Mouse (Mus musculus) ovary, adult 18-20 months (tissue): ENCODE data around the gene Tfdp2.
"Not testable (repeated sequence)": the region's sequence is repeated elsewhere in the genome, so short reads cannot be mapped to it uniquely, and the experiment has no call there.

ENCODE experiments used
- DNase-seq: peaks from one replicate; pipeline ENCODE4 v3.0.0; 2022; ENCODE audit warnings: low spot score, mixed read lengths

Gene Tfdp2

GRCm38 (mm10) chr9:96195885-96196622 is at the start of gene Tfdp2:
TSS of gene Tfdp2 (plus strand) at chr9:96196275.
- peak; percentile 90 for DNase-seq

GRCm38 (mm10) chr9:96152801-96153200 is 43.3 kb upstream of the Tfdp2 start:
- no peak for DNase-seq

DNA sequence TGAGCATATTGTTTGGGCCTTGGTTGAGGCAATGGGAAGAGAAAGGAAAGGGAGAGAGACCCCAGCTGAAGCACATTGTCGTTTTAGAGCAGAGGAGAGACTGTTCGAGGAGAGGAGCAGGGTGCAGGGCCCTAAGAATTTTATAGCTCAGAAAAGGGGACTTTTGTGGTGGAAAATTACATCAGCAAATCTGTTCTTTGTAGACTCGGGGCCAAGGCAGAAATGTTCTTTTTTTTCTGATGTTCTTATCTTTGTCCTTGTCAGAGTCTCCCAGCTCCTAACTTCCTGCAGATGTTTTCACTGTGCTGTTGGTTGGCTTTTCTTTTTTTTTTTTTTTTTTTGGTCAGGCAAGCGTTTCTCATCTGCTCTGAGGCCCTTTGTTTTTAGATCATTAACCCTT is 37.6 kb upstream of the Tfdp2 start:
- peak; percentile 24 for DNase-seq

GRCm38 (mm10) chr9:96159047-96159446 is 37.0 kb upstream of the Tfdp2 start:
- DNase-seq: no peak

DNA sequence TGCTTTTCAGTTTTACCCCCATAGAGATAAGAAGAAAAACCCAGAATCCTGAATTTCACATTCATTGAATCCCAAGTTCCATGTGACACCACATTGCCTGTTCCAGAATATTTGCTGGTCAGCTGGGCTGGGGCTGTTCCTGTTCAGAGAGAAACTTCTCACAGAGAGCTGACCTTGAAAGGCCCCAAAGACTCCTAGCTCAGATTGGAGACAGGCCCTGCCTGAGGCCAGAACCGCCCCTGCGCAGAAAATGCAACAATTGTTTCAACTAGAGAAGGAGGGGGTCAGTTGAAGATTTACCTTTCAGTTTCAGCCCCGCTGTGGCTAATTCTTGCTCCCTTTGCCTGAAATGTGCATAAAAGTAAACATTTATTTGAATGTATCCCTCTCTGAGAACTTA is 35.3 kb upstream of the Tfdp2 start:
- peak; percentile 57 for DNase-seq

- no peak for DNase-seq
Measured at GRCm38 (mm10) chr9:96162421-96162820, 33.7 kb upstream of the Tfdp2 start.

DNA sequence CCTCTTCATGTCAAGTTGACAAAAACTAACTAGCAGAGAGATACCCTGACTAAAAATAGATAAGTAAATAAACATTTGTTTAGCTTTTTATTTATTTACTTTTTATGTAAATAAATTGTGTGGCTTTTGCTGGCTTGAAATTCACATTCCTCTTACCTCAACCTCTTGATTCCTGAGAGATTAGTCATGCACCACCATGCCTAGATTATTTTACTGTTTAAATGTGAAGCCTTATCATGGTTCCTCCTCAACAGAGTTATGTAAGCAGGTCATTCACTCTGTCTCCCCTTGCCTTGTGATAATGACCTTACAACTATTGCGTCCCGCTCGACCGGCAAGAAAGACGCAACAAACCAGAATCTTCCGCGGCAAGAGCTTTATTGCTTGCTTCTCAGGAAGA is 32.6 kb upstream of the Tfdp2 start:
- DNase-seq: no peak

DNA sequence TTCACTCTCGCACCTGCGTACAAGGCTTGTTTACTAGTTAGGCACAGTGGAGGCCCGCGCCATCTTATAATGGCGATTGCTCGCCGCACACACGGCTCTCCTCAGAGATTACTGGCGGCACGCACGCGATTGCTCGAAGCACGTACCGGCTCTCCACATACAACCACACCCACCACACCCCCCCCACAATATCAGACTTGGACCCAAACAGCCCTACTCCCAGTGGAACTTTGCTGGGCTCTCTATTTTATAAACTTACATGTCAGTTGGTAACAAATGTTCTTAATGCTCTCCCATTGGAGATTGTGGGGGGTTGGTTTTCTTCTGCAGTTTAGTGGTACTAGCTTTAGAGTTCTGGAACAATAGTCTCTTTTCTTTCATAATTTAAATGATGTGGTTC is 32.1 kb upstream of the Tfdp2 start:
- DNase-seq: not testable (repeated sequence)

DNA sequence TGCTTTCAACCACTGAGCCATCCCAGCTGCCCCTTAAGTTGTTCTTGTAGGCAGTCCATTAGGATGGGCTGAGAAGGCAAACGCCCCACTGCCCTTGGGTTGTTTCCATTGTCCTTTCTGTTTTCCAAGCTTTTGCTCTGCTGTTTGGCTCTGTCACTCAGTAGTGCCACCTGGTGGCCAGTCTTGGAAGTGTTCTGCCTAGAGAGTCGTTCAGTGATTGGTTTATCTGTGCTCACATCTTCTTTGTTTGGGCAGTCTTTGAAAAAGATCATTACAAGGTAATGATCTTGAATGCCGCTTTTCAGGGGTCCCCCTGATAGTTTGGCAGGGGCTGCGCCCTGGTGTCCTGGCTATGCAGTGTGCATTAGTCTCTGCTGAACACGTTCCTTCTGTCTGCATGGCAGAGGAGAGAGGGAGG is 28.9 kb upstream of the Tfdp2 start:
- DNase-seq: peak; percentile 50

- DNase-seq: no peak
Measured at GRCm38 (mm10) chr9:96170600-96170999, 25.5 kb upstream of the Tfdp2 start.

DNA sequence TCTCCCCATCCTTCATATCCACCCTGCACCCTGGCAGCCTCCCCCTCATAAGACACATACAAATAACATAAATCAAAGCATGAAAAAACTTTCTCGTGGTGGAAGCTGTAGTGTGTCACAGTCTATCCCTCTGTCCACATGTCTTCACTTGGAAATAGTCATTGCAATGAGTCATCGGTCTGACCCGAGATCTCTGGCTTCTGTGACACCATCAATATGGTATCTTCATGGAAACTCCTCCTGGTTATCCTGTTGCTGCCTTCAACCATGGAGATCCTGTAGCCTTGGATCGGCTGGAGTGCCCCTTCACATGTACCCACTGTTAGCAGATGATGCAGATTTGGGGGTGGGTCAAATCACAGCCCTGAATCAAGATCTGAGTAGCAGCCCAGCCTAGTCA is 11.2 kb upstream of the Tfdp2 start:
- DNase-seq: no peak

GRCm38 (mm10) chr9:96186701-96187100 is 9.4 kb upstream of the Tfdp2 start:
- no peak for DNase-seq

- DNase-seq: peak; percentile 13
Measured at GRCm38 (mm10) chr9:96196636-96197181, 634 bp downstream of the Tfdp2 start.

GRCm38 (mm10) chr9:96197806-96198205 is 1.7 kb downstream of the Tfdp2 start:
- no peak for DNase-seq

- DNase-seq: no peak
Measured at GRCm38 (mm10) chr9:96203663-96204062, 7.6 kb downstream of the Tfdp2 start.

DNA sequence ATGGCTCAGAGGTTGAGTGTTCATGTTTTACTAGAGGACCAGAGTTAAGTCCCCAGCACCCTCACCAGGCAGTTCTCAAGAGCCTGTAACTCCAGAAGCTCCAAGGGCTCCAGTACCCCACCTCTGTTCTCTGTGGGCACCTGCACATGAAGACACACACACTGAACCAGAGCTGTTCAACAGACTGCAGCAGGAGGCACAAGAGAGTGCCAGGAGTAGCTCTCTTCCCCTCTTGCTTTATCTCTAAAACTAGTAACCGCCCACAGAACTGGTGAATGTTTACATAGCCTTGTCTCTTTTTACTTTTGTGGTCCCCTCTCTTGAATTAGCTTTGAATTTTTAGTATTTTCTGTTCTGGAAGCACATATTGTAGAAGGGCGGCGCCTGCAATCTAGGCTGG is 11.4 kb downstream of the Tfdp2 start:
- DNase-seq: no peak

DNA sequence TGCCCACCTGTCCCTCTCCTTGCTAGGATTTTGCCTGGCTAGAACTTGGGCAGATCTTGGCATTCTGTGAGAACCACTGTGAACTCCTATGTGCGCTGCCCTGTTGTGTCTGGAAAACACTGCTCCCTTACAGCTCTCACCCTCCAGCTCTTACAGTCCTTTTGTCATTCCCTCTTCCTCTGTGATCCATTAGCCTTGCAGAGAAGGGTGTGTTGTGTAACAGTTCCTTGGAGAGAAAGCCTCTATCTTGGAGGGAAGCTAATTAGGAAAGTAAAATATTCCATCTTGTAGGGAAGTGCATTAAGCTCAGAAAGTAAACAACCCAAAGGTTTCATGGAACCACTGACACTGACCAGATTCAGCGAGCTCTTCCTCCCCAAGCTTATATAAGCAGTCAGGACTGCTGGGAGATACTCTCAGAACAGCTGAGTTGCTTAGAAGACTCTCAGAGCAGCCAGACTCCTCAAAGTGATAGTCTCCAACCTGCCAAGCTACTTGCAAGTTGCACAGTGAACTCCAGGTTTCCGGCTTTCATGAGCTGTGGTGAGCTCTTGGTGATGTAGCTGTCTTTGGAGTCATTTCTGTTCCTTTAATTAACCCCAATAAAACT is 17.1 kb downstream of the Tfdp2 start:
- no peak for DNase-seq

DNA sequence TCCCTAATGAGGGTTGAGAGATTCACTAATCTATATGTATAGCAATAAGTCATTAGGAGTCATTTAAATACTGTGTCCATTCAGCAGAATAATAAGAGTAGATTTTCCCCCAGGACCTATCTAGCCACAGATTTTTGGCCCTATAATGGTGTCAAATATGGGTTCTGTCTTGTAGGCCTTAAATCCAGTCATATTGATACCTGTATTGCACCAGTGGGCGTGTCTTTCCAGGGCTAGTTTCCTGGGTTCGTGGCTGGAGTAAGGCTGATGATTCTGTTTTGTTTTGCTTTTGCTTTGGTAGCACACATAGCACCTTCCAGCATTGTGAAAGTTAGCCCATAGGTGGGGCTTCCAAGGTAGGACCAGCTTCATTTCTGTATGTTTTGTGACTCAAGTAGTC is 18.1 kb downstream of the Tfdp2 start:
- no peak for DNase-seq

DNA sequence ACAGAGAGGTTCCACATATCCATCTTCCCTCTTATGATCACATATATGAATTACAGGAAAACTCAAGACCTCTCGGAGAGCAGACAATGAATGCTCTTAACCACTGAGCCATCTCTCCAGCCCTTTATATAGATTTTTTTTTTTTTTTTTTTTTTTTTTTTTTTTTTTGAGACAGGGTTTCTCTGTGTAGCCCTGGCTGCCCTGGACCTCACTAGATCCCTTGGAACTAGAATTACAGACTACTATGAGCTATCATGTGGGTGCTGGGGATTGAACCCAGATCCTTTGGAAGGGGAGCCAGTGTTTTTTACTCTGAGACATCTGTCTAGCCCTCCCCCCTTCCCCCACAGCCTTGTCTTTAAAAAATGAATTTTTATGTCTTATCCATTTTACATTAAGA is 21.2 kb downstream of the Tfdp2 start:
- DNase-seq: no peak

DNA sequence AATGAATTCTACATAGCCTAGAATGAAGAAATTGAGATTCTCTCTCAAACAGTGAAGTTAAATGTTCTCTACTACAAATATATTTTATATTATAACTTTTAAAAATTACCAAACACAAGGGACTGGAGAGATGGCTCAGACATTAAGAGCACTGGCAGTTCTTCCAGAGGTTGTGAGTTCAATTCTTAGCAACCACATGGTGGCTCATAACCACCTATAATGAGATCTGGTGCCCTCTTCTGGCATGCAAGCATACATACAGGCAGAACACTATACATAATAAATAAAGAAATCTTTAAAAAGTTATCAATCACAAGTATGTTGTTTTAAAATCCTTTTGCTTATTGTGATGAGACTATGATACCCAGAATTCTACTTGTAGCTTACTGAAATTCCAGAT is 21.7 kb downstream of the Tfdp2 start:
- no peak for DNase-seq

GRCm38 (mm10) chr9:96219114-96219669 is 23.1 kb downstream of the Tfdp2 start:
- DNase-seq: no peak

- DNase-seq: no peak
Measured at GRCm38 (mm10) chr9:96220419-96220818, 24.3 kb downstream of the Tfdp2 start.

DNA sequence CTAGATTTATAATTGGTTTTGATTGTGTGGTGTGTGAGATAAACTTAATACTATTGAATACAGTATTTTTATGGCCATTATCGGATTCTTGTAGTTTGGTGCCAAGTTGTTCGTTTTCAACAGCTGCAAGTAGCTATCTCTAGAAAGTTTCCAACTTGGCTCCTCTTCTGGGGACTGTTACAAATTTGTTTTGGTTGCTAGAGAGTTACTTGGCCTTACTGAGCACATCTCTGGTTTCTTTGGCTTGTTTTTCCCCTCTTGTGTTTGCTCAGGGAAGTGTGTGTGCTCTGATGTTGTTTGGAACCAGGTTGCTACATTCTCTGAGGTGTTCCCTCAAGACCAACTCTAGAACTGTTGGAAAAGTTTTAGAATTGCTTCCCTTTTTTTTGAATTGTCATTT is 27.2 kb downstream of the Tfdp2 start:
- DNase-seq: no peak
